Mouse (Mus musculus) ES-Bruce4 (cell line): ENCODE measurements around the gene Psmd9. TPM values are rescaled to one million over a fixed set of nuclear protein-coding genes. Genes with fewer than 3 reads are reported as not detected.
A peak's percentile ranks its signal among the peaks of the same experiment; 100 is the strongest.

ENCODE experiments used
- H3K27ac ChIP-seq: 2 replicates; pipeline ENCODE4 v1.5.1; 2012; ENCODE audit warnings: low read length, inconsistent platforms; ENCODE audit not compliant: insufficient read depth
- H3K27me3 ChIP-seq: 2 replicates; pipeline ENCODE4 v1.6.1; 2012; ENCODE audit warnings: mild to moderate bottlenecking, low read length, inconsistent platforms; ENCODE audit not compliant: control insufficient read depth, poor library complexity, insufficient read depth, severe bottlenecking
- H3K36me3 ChIP-seq: 2 replicates; pipeline ENCODE4 v1.6.1; 2012; ENCODE audit warnings: inconsistent platforms, mild to moderate bottlenecking, low read length, moderate library complexity; ENCODE audit not compliant: control insufficient read depth, poor library complexity, insufficient read depth, severe bottlenecking
- H3K4me1 ChIP-seq: one replicate; pipeline ENCODE4 v1.8.1; 2011; ENCODE audit warnings: low read length; ENCODE audit not compliant: control insufficient read depth, insufficient read depth
- H3K4me3 ChIP-seq: 2 replicates; pipeline ENCODE4 v1.5.1; 2011; ENCODE audit warnings: low read depth, mild to moderate bottlenecking, low read length
- H3K9ac ChIP-seq: 2 replicates; pipeline ENCODE4 v1.6.1; 2012; ENCODE audit warnings: low read depth, mild to moderate bottlenecking, inconsistent platforms; ENCODE audit not compliant: poor library complexity, severe bottlenecking
- H3K9me3 ChIP-seq: replicated peaks from 2 replicates; pipeline ENCODE4 v1.6.1; 2012; ENCODE audit warnings: mild to moderate bottlenecking, low read length, inconsistent platforms; ENCODE audit not compliant: control insufficient read depth, poor library complexity, insufficient read depth, severe bottlenecking
- CTCF ChIP-seq: IDR thresholded peaks from one replicate; pipeline ENCODE4 v1.8.1; 2011; ENCODE audit warnings: low read depth, low read length
- EP300 ChIP-seq: IDR thresholded peaks from 2 replicates; pipeline ENCODE4 v1.6.1; 2011; ENCODE audit warnings: low read depth, low read length; ENCODE audit not compliant: insufficient read depth
- POLR2A ChIP-seq: IDR thresholded peaks from one replicate; pipeline ENCODE4 v1.8.1; 2011; ENCODE audit warnings: low read length; ENCODE audit not compliant: insufficient read depth
- polyA plus RNA-seq: library from polyadenylated mRNA; stranded (reverse); fragments of >200 nt; gene quantifications from 2 replicates; pipeline ENCODE4 v1.2.4, GENCODE M21; 2011; ENCODE audit warnings: low read depth; ENCODE audit not compliant: missing spikeins, insufficient read depth, insufficient read length

Gene Psmd9
- polyA plus RNA-seq, 1 experiment, result 24.8 TPM

DNA sequence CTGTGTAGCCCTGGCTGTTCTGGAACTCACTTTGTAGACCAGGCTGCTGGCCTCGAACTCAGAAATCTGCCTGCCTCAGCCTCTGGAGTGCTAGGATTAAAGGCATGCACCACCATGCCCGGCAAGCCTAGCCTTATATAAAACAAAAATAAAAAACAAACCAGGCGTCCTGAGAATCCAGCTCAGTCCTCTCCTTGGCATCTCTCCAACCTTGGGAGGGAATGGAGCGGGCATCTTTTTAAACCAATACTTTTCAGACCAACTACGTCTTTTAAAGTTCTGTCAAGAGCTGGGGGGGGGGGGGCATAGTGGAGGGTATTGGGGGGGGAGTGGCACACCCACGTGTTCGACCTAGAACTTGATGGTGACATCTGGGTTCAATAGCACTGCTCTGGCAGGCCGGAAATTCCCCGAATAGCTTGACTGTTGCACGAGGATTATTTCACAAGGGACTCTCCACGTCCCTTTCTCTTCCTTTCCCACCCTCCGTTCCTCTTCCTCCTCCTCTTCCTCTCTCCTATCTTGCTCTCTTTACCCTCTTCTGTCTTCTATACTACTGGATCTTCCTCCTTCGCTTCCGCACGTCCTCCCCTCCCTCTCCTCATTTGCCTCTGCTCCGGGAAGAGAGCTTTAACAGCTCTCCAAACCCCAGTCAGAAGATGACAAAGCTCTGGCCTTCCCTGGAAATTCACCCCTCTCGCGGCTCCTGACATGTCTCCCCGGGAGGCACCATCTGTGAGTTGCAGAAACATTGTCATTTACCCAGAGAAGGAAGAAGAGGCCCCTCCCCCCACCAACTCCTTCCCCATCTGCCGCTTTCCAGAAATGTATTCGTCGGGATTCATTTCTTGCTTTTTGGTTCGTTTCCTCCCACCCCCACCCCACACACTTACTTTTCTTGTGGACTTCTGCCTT is 87.9 kb downstream of the Psmd9 start:
- H3K27me3 ChIP-seq, result no peaks in the 10 kb centered on the region
- no peak overlapping the region for H3K9ac ChIP-seq
- no peaks in the 10 kb centered on the region for H3K4me1 ChIP-seq
- H3K36me3 ChIP-seq, result no peaks in the 10 kb centered on the region
- no peaks in the 10 kb centered on the region for H3K9me3 ChIP-seq
- H3K27ac ChIP-seq, result no peak overlapping the region
- no peak overlapping the region for H3K4me3 ChIP-seq
- TF ChIP-seq EP300 (no peak), POLR2A (no peak), CTCF (no peak)

DNA sequence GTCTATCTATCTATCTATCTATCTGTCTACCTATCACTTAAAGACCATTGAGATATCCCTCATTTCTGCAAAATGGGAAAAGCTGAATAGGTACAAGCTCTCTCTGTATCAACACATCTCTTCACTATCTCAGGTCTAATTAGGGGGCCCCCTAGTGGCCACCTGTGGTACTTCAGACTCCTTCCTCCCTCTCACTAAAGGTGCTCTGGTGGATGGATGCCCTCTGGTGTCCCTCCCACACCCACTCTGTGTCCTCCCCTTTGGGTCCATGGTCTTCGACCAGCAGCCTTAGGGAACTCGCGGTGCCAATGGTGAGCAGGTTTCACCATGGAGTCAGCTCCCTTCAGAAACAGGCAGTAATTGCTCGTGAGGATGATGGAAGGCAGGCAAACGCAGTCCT is 89.8 kb downstream of the Psmd9 start:
- Histone ChIP-seq H3K27ac (no peak overlapping the region), H3K9ac (no peak overlapping the region), H3K9me3 (no peaks in the 10 kb centered on the region), H3K36me3 (no peaks in the 10 kb centered on the region), H3K4me1 (no peaks in the 10 kb centered on the region), H3K27me3 (no peaks in the 10 kb centered on the region), H3K4me3 (no peak overlapping the region)
- TF ChIP-seq POLR2A (no peak), EP300 (no peak), CTCF (peak; percentile 67)

DNA sequence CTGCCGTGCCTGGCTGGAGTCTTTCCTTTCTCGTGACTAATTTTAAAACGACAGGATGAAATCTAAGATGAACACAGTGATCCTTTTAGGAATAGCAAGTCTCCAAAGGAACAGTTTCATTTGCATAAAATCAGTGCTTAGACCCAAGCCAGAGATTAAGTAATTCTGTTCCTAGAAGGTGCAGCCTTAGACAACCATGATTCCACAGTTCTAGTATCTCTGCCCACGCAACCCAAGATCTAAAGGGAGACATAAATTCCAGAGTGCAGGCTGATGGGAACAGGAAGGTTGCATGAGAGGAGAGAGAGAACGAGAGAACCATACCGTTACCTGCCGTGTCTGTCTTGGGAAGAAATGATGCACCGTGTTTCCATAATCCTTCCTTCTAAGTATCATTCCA is 91.5 kb downstream of the Psmd9 start:
- Histone ChIP-seq H3K9me3 (no peaks in the 10 kb centered on the region), H3K4me3 (no peak overlapping the region), H3K36me3 (no peaks in the 10 kb centered on the region), H3K9ac (no peak overlapping the region), H3K4me1 (no peaks in the 10 kb centered on the region), H3K27me3 (no peaks in the 10 kb centered on the region), H3K27ac (no peak overlapping the region)
- TF ChIP-seq POLR2A, result no peak
- TF ChIP-seq CTCF, result no peak
- TF ChIP-seq EP300, result no peak

DNA sequence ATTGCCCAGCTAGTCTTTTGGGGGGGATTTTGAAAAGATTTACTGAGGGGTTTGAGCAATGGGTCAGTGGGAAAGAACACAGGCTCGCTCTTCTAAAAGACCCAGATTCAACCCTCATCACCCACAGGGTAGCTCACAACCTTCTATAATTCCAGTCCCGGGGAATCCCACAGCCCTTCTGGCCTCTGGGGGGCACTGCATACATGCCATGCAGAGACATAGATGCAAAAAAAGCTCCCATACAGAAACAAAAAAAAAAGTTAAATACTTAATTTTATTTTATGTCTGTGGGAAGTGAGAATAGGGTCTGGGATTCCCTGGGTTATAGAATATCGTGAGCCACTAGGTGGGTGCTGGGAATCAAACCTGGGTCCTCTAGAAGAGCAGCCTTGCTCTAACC is 97.7 kb downstream of the Psmd9 start:
- TF ChIP-seq POLR2A (no peak), CTCF (peak; percentile 28)
- H3K4me3 ChIP-seq, result no peak overlapping the region
- no peaks in the 10 kb centered on the region for H3K27me3 ChIP-seq
- H3K9ac ChIP-seq, result no peak overlapping the region
- H3K9me3 ChIP-seq, result no peaks in the 10 kb centered on the region
- H3K4me1 ChIP-seq, result no peaks in the 10 kb centered on the region
- no peaks in the 10 kb centered on the region for H3K36me3 ChIP-seq
- H3K27ac ChIP-seq, result no peak overlapping the region

DNA sequence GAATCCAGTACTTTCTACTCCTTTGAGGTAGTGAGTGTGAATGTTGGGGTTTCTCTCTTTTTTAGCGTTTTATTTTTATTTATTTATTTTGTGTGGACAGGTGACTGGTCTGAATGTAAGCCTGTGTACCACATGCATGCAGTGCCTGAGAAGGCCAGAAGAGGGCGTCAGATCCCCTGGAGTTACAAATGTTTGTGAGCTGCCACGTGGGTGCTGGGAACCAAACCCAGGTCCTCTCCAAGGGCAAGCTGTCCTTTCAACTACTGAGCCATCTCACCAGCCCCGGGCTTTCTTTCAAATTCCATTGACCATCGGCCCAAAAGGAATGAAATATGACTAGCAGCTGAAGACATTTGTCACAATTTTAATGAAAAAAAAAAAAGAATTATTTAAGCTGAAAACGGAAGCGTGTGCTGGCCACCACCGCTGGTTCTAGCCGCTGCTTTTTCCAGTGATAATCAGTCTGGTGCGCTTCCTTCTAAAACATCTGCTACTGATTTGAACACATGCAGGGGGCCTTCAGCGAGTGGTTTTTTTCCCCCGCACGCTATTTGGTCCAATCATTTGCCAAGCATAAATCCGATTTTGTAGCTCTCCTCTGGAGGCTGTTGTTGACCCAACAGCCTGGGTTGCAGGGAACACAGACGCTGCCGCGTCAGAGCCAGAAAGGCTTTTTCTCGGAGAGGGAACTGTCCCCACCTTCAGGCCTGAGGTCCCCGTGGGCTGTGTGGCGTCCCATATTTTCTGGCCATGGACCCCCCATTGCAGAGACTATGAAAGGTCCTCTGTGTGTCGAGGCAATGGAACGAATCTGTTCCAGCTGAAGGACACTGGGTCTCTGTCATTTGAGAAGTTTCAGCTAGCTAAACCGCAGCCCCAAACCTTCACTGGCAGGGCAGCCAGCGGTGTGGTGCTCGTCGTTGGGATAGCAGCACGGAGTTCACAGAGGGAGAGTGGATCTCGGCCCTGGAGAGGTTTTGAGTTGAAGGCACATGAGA is 99.6 kb downstream of the Psmd9 start:
- H3K9ac ChIP-seq, result no peak overlapping the region
- H3K9me3 ChIP-seq, result no peaks in the 10 kb centered on the region
- TF ChIP-seq CTCF, result peak; percentile 53
- no peak for TF ChIP-seq POLR2A
- TF ChIP-seq EP300, result no peak
- H3K27me3 ChIP-seq, result no peaks in the 10 kb centered on the region
- no peaks in the 10 kb centered on the region for H3K4me1 ChIP-seq
- no peak overlapping the region for H3K4me3 ChIP-seq
- no peak overlapping the region for H3K27ac ChIP-seq
- H3K36me3 ChIP-seq, result no peaks in the 10 kb centered on the region

DNA sequence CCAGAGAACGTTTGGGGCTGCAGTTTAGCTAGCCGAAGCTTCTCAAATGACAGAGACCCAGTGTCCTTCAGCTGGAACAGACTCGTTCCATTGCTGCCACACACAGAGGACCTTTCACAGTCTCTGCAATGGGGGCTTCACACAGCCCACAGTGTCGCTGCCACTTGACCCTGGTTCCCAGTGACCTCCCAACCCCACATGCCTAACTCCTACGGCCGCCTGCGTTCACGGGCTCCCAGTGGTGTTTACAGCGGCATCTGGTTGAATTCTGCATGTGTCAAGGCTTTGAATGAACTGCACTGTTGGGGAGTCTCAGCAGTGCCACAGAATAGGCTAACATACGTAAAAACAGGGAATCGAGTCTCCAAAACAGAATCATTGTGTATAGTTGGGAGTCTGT is 101.7 kb downstream of the Psmd9 start:
- Histone ChIP-seq H3K27me3 (no peaks in the 10 kb centered on the region), H3K4me1 (no peaks in the 10 kb centered on the region), H3K27ac (no peak overlapping the region), H3K4me3 (no peak overlapping the region), H3K9me3 (no peaks in the 10 kb centered on the region), H3K36me3 (no peaks in the 10 kb centered on the region), H3K9ac (no peak overlapping the region)
- TF ChIP-seq EP300 (no peak), CTCF (no peak), POLR2A (no peak)
